Mouse (Mus musculus): ENCODE results near the gene Mpdu1.

The Mpdu1 gene

DNA sequence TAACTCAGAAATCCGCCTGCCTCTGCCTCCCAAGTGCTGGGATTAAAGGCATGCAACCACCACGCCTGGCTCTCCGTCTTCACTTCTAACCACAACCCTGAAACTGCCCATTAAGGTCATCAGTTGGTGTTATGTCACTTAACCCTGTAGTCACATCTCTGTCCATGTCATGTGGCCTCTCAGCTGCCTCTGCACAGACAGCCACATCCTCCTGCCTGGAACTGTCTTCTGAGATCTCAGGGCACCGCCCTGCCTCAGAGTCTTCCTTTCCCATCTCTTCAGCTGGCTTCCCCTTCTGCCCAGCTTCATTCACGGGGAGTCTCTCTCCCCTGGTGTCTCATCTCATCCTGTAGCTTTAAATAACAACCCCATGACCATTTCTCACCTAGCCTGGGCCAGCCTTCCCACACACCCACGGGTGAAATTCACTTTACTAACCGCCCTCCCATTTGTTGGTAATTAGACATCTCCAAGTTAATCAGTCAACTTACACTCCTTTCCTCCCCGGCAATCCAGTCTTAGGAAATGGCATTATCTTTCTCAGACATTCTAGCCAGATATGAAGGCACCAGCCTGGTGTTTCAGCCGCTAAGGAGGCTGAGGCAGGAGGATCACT, 29.9 kb upstream of the Mpdu1 start:
- ATAC-seq (ENCODE audit: low TSS enrichment): no peak

DNA sequence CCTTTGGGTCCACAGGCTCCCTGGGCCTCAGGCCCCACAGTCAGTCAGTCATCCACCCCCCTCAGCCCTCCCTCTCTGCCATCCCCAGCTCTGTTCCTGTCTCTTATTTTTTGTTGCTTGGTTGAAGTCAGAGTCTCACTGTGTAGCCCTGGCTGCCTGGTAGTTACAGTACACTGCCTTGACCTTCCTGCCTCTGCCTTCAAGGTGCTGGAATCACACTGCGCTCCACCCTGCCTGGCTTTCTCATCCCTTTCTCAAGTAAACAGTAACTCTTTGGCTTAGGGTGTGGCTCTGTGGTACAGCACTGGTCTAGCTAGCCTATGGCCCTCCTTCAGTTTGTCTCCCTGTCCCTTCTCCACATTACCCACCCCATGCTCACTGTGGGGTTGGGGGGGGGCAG, 27.4 kb upstream of the Mpdu1 start:
- ATAC-seq (ENCODE audit: low TSS enrichment): no peak

DNA sequence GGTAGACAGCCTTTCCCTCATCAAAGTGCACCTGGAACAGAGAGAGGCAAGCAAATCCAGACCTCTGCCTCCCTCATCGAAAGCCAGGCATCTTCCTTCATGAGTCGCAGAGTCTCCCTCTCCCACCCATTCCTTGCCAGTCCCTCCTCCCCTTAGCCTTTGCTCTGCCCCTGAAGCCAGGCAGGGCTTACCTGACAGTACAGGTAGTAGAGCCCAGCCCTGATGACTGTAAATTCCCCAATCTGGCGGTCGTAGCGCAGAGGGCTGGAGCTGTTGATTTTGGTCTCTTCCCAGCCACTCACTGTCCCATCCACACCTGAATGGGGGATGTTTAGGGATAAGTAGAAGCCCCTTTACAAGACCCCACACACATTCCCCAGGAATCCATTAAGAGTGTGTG, 24.6 kb upstream of the Mpdu1 start:
- no peak for ATAC-seq (ENCODE audit: low TSS enrichment)

DNA sequence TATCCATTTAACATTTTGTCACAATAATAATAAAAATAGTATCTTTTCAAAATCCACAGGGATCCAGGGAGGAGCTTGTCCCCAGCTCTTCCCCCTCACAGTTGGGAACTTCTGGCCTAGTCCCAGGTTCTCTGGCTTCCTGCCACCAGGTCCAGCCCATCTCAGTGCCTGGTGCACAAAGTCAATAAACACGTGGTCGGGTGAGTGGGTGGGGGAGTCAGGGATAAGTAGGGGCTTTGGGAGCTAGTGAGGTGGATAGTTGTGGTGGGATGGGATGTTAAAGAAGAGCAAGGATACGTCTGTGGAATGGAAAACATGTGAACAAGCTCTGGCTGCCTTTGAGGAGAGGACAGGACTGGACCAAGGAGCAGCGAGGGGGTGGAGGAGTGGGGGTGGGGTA, 23.9 kb upstream of the Mpdu1 start:
- ATAC-seq (ENCODE audit: low TSS enrichment): no peak

DNA sequence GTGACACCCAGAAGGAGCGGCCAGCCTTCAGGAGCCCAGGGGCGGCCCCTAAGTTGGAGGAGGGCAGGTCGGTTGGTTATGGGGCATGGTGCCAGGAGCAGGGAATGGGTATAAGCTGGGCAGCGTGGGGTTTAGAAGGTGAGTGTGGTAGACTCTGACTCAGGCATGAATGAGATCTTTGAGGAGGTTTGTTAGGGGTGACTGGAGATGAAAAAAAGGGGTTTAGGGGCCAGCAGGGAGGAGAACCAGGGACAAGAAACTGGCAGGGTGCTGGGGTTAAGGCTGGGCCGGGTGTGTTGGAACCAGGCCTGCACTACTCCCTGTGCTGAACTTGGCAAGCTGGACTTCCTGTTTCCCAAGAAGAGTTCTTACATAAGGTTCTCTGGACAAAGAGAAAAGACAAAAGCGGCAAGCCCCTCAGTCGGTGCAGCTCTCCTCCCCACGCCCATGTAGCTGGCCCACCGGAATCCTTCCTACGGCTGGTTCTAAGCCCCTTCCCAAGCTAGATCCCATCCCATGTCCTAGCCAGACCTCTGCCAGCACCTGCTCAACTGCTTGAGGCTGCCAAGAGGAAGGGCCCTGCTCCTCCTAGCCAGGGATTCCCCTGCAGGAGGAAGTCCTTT, 23.2 kb upstream of the Mpdu1 start, which contains the start of gene Tnfsf13:
Gene Tnfsf13 (minus strand): TSS at position 259 of the 623 bp plus-strand sequence.
- no peak for ATAC-seq (ENCODE audit: low TSS enrichment)

DNA sequence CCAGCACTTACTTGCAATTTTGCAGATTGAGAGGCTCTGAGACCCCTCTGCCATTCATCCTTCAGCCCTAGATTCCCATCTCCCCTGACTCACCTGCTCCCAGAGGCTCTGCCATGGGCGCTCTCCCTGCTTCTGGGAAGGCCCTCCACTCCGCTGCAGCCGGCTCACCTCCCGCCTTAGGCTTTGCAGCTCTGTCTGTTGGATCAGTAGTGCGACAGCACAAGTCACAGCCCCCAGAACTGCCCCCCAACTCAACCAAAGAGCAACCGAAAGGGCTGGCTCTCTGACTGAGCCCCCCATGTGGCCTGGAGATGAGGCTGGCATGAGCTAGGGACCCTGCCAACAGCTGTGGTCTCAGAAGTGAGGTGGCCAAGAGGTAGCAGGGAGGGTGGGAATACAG, 22.5 kb upstream of the Mpdu1 start:
- ATAC-seq (ENCODE audit: low TSS enrichment): no peak

DNA sequence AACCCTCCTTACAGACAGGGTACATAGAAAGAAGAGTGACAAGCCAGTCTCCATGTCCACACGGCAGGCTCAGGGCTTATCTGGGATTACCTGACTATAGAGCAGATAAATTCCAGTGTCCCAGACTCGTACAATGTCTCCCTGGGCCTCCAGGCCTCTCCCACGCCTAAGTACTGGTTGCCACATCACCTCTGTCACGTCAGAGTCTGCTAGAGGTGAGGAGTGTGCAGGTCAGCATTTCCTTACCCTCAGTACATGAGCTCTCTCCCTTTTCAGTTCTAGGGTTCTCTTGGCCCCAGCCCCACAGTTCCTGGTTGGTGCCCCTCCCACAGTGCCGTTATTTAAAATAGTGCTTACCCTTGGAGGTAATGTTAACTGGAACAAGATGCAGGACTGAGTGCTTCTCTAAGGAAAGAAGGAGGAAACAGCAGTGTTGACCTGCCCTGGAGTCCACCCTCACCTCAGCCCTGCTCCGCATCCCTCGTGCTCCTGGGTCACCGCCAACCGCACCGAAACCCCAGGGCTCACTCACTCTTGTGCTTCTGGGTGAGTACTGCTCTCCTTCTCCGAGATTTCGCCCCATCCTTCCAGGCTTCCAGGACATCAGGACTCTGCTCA, 21.8 kb upstream of the Mpdu1 start:
- ATAC-seq (ENCODE audit: low TSS enrichment): no peak

DNA sequence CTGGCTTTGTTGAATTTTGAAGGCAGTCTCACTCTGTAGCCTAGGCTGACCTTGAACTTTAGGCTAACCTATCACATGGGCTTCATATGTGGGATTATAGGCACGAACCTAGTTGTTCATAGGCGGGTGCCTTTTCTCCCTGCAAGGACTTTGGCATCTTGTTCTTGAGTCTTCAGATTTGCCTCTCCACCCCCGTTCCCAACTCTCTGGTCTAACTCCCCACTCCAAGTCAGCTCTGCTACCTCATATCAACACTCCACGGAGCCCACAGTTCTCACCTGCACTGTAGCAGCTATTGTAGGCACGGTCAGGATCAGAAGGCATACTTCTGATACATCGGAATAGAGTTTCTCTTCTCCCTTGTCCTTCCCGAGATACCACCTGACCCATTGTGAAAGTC, 21.1 kb upstream of the Mpdu1 start:
- no peak for ATAC-seq (ENCODE audit: low TSS enrichment)

DNA sequence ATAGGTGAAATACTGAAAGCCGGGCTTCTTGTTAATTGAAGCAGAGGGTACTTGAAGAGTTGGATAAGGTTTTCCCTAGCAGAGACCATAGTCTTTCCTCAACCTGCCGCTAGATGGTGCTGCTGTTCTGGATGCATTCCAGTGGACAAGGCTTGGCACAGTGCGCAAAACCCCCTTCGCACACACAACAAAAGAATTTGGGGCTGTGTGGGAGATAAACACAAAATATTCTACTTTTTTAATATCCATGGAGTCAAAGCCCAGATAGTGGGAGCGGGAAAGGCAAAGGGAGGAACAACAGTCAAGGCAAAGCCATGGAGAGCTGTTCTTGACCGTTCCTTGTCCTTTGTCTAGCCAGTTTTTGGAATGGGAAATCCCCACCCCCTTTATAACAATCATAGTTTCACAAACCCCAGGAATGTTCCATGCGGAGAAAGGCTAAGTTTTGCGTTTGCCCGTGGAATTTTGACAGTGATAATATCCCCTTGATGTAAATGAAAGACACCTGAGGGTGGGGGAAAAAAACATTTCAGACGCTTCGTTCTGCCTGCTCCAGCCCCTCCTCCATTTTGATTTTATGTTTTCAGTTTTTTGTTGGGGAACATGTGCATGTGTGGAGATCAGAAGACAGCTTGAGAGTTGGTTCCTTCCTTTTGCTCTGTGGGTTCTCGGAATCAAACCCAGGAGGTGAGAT, 20.5 kb upstream of the Mpdu1 start:
- ATAC-seq (ENCODE audit: low TSS enrichment): peak; percentile 20; the same call in 1 of the 2 replicates

DNA sequence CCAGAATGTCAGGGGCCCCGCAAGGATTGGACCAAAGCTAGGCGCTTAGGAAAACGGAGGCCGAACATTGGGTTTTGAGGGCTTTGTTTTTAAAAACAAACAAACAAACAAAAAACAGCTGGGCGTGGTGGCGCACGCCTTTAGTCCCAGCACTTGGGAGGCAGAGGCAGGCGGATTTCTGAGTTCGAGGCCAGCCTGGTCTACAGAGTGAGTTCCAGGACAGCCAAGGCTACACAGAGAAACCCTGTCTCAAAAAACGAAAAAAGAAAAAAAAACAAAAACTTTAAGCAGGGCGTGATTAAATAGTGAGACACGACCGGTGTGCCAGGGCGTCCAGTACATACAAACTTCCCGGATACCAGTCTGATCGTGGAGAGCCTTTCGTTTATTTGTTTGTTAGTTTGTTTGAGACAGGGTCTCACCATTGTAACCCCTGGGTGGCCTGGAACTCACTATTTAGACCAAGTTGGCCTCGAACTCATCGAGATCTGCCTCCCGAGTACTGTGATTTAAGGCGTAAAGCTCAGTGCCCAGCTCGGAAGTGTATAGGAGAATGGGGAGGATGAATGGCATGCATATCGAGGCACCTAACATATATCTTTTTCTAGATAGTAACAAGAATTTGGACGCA, 19.9 kb upstream of the Mpdu1 start:
- ATAC-seq (ENCODE audit: low TSS enrichment): no peak

DNA sequence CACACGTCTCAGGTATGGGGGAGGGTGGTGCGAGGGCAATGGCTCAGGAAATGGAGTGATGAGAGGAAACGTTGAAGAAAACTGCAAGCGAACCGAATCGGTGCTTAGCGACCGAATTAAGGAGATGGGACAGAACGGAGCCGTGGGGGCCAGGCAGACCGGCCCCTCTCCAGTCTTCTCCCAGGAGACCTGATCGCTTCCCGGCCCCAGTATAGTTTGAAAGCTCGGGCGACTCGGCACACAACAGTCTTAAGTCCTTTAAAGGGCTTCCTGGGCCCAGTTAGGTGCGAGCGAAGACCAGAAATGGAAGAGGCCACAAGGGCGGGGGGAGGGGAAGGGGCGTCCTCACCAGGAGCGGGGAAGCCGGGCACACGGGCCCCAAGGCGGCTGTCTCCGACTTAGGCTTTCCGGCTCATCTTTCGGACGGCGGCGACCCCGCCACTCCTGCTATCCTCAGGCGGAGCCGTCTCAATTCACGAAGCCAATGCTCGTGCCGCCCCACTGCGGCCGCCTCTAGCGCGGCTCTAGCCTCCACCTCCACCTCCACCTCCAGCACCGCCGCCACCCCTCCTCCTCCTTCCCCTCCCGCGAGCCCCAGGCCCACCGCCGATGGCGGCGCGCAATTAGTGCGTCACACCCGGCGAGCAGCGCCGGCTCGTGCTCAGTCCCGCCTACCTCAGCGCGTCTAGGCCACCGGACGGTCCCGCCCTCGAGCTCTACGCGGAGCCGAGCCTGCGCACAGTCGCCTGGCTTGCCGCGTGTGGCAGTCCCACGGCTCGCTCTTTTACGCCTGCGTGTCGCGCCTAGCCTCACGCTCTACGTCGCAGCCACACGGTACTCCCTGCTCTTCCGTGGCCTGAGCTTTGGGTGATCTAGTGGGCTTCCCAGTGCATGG, 19.1 kb upstream of the Mpdu1 start, which contains the start of gene Senp3:
Gene Senp3 (minus strand): TSS at position 771 of the 895 bp plus-strand sequence.
- peak; percentile 93 for ATAC-seq (ENCODE audit: low TSS enrichment)

DNA sequence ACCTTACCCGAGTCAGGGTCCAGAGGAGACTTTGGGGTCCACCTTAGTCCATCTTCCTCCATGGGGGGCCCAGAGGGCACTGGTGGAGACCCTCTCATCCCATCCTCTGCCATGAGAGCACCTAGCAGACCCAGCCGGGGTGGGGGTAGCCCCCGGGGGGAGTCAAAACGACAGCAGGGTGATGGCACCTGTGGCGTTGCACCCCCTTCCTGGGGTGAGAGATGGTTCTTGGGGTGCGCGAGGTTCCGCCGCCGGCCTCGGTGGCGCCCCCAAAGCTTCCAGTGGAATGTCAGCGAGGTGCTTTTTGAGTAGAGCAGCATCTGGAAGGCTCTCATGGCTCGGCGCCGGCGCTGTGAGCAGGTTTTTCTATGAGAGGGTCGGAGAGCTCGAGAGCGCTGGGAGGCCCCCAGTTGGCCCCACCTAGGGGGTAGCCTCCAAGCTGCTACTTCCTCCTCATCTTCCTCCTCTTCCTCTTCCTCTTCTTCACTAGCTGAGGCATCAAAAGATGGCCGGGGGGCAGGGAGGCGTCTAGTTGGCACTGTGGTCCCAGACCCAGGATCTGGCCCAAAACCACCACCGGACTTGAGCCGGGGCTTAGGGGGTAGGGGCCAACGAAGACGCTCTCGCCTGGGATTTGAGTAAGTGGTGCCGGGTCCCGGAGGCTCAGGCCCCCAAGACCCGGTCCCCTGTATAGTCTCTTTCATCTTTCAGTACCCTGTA, 17.9 kb upstream of the Mpdu1 start:
- no peak for ATAC-seq (ENCODE audit: low TSS enrichment)

DNA sequence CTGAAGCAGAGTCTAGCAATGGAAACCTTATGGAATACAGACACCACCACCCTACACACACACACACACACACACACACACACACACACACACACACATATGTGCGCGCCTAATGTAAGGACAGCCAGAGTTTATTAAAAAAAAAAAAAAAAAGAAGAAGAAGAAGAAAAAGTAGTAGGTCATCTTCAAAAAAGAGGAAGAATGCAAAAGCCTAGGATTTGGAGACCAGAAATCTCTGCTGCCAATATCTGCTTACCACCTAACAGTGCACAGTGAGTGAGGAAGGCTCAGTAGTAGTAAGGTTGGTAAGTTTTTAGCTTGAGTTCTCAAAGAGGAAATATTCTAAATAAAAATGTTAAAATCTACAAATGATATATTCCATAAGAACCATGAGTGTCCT, 16.7 kb upstream of the Mpdu1 start:
- ATAC-seq (ENCODE audit: low TSS enrichment): no peak

DNA sequence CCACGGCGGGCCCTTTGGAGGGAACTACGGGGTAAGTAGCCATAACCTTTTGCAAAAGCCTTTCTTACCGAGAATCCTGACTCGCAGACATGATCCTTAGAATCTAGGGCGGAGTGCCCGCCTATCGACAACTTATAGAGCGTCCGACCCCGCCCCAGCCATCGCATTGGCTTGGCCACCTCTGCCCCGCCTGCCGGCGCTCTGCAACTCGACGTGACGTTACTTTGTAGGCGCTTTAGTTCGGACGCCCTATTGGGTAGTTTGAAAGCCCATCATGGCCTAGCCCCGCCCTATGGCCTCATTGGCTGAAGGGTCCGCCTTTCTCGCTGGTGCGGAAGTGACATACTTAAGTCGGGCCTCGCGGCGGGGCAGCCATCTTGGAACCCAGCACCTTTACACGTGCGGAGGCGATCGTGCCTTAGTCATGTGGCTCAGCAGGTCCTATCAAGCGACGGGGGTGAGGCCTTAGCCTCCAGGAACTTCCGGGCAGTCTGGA, 9.8 kb upstream of the Mpdu1 start, which contains the start of gene Eif4a1:
Gene Eif4a1 (minus strand): TSS at position 213 of the 496 bp plus-strand sequence.
- peak; percentile 93 for ATAC-seq (ENCODE audit: low TSS enrichment)

DNA sequence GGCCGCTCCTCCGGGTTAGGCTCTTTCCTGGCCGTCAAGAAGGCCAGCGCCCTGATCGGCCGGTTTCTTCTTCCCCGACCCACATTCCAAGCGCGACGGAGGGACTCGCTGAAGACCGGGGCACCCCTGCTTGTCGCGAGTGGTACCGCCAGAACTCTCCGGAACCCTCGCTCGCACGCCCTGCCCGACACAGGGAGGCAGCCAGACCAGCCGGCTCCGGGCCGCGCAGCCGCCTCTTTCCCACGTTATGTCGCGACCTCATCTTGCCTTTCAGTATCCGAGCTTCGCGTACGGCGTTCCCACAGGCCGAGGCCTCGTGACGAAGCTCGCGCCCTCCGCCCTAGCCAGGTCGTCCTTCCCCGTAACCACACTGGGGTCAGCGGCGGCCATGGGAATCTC, 9.3 kb upstream of the Mpdu1 start:
- ATAC-seq (ENCODE audit: low TSS enrichment): peak; percentile 3; the same call in 1 of the 2 replicates

DNA sequence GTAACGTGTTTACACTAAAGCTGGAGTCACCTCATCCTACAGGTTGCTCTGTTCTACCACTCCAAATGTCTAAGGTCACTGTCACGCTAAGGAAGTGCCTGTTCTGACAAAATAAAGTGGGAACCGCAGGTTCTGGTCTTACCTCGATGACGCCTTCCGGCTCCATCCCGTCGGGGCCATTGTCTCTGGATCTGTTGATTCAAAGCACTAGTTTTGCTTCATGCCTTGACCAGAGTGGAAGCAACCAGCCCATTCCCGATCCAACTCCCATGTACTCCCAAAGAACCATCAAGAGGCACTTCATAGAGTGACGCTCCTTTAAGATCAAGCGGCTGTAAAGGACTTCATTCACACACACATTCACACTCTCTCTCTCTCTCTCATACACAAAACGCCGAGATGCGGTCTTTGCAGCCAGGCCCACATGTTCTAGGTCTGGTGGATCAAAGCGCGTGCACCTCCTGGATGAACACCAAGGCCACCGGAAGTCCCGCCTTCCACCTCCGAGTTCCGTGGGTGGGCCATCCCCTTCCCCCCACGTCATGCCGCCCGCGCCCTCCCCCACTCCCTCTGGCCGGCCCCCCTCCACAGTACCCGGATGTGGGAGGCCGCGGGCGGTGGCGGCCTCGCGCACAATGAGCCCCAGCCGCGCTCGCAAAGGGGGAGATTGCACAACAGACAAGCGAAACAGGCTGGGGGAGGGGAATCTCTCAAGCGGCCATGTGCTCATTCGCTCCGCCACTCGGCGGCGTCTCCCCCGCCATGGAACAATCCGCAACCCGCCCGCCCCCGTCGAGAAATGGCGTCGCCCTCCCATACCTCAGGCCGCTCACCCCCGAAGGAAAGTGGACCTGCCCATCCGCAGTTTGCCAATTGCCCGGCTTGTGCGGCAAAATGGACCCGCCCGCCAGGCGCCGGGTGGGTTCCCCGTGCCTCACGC, 8.6 kb upstream of the Mpdu1 start:
- ATAC-seq (ENCODE audit: low TSS enrichment): peak; percentile 42

DNA sequence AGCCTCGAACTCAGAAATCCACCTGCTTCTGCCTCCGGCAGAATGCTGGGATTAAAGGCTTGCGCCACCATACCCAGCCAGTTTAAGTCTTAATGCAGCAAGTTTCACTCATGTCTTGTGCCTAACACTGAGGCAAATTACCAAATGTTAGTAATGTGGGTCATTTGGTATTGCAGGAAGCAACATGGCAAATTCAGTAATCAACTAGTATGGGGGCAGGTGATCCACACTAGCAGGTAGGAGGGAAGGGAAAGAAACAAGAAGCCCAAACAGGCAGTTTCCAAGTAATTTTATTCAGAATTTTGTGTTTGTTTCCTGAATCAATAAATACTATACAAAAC, 4.2 kb upstream of the Mpdu1 start:
- ATAC-seq (ENCODE audit: low TSS enrichment): no peak

DNA sequence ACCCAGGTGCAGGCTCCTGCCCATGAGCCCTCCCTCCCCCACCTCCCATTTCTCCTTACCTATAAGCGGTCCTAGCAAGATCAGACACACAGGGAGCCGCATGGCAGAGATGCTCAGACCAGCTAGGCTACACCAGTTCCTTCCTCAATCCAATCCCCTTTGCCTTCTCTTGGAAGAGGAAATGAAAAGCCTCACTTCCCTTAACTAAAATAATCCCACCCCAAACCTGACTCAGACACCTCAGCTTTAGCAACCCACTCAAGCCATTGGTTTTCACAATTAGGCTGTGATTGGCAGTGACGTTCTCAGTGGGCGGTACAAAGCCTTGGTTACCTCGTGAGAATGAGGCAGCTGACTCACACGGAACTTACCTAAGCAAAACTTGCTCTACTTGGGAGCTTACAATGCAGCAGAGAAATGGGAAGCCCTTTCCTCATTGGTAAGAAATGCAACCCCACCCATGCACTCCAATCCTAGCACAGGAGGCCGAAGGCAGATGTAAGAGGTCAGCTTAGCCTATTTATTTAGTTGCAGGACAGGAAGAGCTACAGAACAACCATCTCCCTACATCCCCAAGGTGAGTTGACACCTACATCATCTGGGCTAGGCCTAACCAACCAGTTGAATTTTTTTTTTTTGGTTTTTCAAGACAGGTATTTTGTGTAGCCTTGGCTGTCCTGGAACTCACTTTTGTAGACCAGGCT, 3.7 kb upstream of the Mpdu1 start, which contains the start of gene Cd68:
Gene Cd68 (minus strand): TSS at position 193 of the 704 bp plus-strand sequence.
- ATAC-seq (ENCODE audit: low TSS enrichment): peak; percentile 20; the same call in 1 of the 2 replicates

All from frontal cortex, adult (tissue).